Mouse (Mus musculus): ENCODE data around the gene Limd2. TPM values are rescaled to one million over a fixed set of nuclear protein-coding genes. Genes with fewer than 3 reads are reported as not detected.

Limd2 gene
- polyA plus RNA-seq, 1 experiment from 2014 or later = 34.6 TPM

DNA sequence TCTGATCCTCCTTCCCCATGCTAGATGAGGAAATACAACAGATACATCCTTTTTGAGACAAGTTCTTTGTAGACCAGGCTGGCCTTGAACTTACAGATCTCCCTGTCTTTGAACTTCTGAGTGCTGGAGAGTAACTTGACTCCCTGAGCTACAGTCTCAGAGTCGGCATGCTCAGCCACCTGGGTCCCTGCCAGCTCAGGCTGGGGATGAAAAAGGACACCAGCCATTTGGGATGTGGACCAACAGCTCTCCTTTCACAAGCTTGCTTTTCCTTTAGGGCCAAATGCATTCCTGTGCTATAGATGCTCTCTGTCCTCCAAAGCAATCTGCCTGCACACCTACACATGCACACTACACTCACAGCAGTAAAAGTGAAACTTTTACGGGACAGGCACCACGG is 14.4 kb upstream of the Limd2 start:
- H3K4me2 ChIP-seq (replicated peaks; ENCODE audit: low read depth) = no peak overlapping the region
- WGBS = 37% methylated on average over 3 of the region's 3 CpGs
- no peak overlapping the region for H3K9ac ChIP-seq (ENCODE audit: low read depth, low read length)
- no peaks in the 10 kb centered on the region for H3K4me1 ChIP-seq (replicated peaks; ENCODE audit: control insufficient read depth, insufficient read depth, low read length)
- ATAC-seq = no peak
- H3K9me3 ChIP-seq (ENCODE audit: control insufficient read depth) = no peaks in the 10 kb centered on the region
- no peak for TF ChIP-seq CTCF (IDR thresholded peaks at IDR 0.05; ENCODE audit: low read depth)
- H3K27ac ChIP-seq (ENCODE audit: low read depth, low read length) = no peak overlapping the region
- 0 out of 2 replicates have a peak, but pooled peaks cover 4% of the 10 kb centered on the region for H3K36me3 ChIP-seq (ENCODE audit: control insufficient read depth, insufficient read depth)
- no peaks in the 10 kb centered on the region for H3K27me3 ChIP-seq (replicated peaks; ENCODE audit: control insufficient read depth, insufficient read depth, low read length)
- H3K4me3 ChIP-seq (ENCODE audit: low read depth, low read length) = no peak overlapping the region

DNA sequence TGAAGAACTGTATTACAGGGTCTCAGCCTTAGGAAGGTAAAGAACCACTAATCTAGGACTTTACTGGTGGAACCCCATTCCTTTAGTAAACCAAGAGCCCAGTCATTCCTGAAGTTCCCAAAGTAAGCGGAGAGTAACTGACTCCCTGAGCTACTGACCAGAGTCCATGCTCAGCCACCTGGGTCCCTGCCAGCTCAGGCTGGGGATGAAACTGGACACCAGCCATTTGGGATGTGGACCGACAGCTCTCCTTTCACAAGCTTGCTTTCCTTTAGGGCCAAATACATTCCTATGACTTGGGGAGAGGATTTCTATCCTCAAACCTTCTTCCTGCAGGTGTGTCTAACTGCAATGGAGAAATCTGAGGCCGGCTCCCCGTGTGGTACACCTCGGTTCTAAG is 13.7 kb upstream of the Limd2 start:
- no peak for TF ChIP-seq CTCF (IDR thresholded peaks at IDR 0.05; ENCODE audit: low read depth)
- 81% methylated on average over 5 of the region's 5 CpGs for WGBS

DNA sequence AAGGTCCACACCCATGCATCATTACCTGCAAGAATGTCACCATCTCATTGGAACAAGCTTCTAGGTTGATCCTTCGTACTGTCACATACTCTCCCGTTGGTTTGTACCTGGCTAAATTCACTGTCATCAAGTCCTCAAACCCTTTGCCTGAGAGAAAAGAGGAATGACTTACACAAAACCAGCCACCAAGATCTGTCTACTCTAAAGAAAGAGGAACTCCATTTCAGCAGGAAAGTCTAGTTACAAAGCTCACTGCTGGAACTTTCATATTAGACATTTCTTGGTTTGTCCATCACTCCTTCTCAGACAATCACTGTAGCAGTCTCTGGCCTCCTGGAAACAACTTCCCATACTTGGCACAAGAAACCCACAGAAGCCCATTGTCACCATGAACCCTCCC is 12.6 kb upstream of the Limd2 start:
- WGBS = 88% methylated on average over 2 of the region's 2 CpGs
- no peak for ATAC-seq
- no peak for TF ChIP-seq CTCF (IDR thresholded peaks at IDR 0.05; ENCODE audit: low read depth)
- Histone ChIP-seq H3K36me3 (ENCODE audit: control insufficient read depth, insufficient read depth) (0 out of 2 replicates have a peak, but pooled peaks cover 4% of the 10 kb centered on the region), H3K9ac (ENCODE audit: low read depth, low read length) (no peak overlapping the region), H3K27me3 (replicated peaks; ENCODE audit: control insufficient read depth, insufficient read depth, low read length) (no peaks in the 10 kb centered on the region), H3K4me1 (replicated peaks; ENCODE audit: control insufficient read depth, insufficient read depth, low read length) (no peaks in the 10 kb centered on the region), H3K9me3 (ENCODE audit: control insufficient read depth) (no peaks in the 10 kb centered on the region), H3K27ac (ENCODE audit: low read depth, low read length) (no peak overlapping the region), H3K4me2 (replicated peaks; ENCODE audit: low read depth) (no peak overlapping the region), H3K4me3 (ENCODE audit: low read depth, low read length) (no peak overlapping the region)

More for the DNA sequence above, 13.7 kb upstream of the Limd2 start:
- no peak overlapping the region for H3K9ac ChIP-seq (ENCODE audit: low read depth, low read length)
- no peak overlapping the region for H3K4me2 ChIP-seq (replicated peaks; ENCODE audit: low read depth)
- no peak overlapping the region for H3K4me3 ChIP-seq (ENCODE audit: low read depth, low read length)
- no peaks in the 10 kb centered on the region for H3K9me3 ChIP-seq (ENCODE audit: control insufficient read depth)
- no peak for ATAC-seq
- no peaks in the 10 kb centered on the region for H3K4me1 ChIP-seq (replicated peaks; ENCODE audit: control insufficient read depth, insufficient read depth, low read length)
- H3K27ac ChIP-seq (ENCODE audit: low read depth, low read length) = no peak overlapping the region
- 0 out of 2 replicates have a peak, but pooled peaks cover 4% of the 10 kb centered on the region for H3K36me3 ChIP-seq (ENCODE audit: control insufficient read depth, insufficient read depth)
- no peaks in the 10 kb centered on the region for H3K27me3 ChIP-seq (replicated peaks; ENCODE audit: control insufficient read depth, insufficient read depth, low read length)

DNA sequence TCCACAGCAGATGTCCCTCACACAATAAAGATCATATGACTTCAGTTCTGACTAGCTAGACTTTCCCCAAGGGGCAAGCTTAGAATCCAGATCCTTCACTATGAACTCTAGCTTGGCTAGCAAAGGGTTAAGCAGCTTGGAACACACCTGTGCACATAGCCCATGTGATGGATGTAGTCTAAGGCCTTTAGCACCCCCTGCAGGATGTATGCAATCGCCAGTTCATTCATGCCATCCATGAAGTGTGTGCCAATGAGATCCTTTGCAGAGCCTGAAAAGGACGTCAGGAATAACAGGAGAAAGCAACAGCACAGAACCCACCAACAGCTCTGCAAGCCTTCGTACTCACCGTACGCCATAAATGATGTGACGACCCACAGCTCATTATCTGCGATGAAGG is 10.1 kb upstream of the Limd2 start:
- no peak; the same call in 1 of the 2 replicates for ATAC-seq
- H3K4me2 ChIP-seq (replicated peaks; ENCODE audit: low read depth) = no peak overlapping the region
- no peak overlapping the region for H3K27ac ChIP-seq (ENCODE audit: low read depth, low read length)
- no peaks in the 10 kb centered on the region for H3K27me3 ChIP-seq (replicated peaks; ENCODE audit: control insufficient read depth, insufficient read depth, low read length)
- no peaks in the 10 kb centered on the region for H3K9me3 ChIP-seq (ENCODE audit: control insufficient read depth)
- H3K9ac ChIP-seq (ENCODE audit: low read depth, low read length) = no peak overlapping the region
- H3K4me1 ChIP-seq (replicated peaks; ENCODE audit: control insufficient read depth, insufficient read depth, low read length) = no peaks in the 10 kb centered on the region
- 73% methylated on average over 7 of the region's 7 CpGs for WGBS
- 0 out of 2 replicates have a peak, but pooled peaks cover 8% of the 10 kb centered on the region for H3K36me3 ChIP-seq (ENCODE audit: control insufficient read depth, insufficient read depth)
- TF ChIP-seq CTCF (IDR thresholded peaks at IDR 0.05; ENCODE audit: low read depth) = peak; percentile 79
- H3K4me3 ChIP-seq (ENCODE audit: low read depth, low read length) = no peak overlapping the region

DNA sequence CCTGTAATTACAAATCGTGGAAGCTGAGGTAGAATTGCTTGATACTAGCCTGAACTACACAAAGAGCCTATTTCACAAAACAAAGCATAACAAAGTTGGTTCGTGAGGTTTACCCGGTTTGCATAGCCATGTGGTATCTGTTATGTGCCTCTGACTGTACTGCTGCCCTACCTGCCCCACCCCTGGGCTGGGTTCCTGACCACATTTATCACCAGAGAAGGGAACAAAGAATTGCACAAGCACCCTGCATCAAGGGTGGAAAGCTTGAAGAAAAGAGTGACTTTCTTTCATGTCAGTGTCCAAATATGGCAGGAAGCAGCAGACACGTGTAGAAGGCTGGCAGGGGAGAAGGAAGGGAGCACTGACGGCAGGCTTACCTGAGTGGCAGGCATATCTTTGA is 6.8 kb upstream of the Limd2 start:
- H3K9ac ChIP-seq (ENCODE audit: low read depth, low read length) = no peak overlapping the region
- no peak overlapping the region for H3K27ac ChIP-seq (ENCODE audit: low read depth, low read length)
- H3K4me2 ChIP-seq (replicated peaks; ENCODE audit: low read depth) = no peak overlapping the region
- no peaks in the 10 kb centered on the region for H3K9me3 ChIP-seq (ENCODE audit: control insufficient read depth)
- 37% methylated on average over 5 of the region's 5 CpGs for WGBS
- peaks cover 22% of the 10 kb centered on the region; the same call in 1 of the 2 replicates for H3K36me3 ChIP-seq (ENCODE audit: control insufficient read depth, insufficient read depth)
- TF ChIP-seq CTCF (IDR thresholded peaks at IDR 0.05; ENCODE audit: low read depth) = no peak
- H3K27me3 ChIP-seq (replicated peaks; ENCODE audit: control insufficient read depth, insufficient read depth, low read length) = no peaks in the 10 kb centered on the region
- no peak overlapping the region for H3K4me3 ChIP-seq (ENCODE audit: low read depth, low read length)
- H3K4me1 ChIP-seq (replicated peaks; ENCODE audit: control insufficient read depth, insufficient read depth, low read length) = no peaks in the 10 kb centered on the region
- ATAC-seq = peak; percentile 65

DNA sequence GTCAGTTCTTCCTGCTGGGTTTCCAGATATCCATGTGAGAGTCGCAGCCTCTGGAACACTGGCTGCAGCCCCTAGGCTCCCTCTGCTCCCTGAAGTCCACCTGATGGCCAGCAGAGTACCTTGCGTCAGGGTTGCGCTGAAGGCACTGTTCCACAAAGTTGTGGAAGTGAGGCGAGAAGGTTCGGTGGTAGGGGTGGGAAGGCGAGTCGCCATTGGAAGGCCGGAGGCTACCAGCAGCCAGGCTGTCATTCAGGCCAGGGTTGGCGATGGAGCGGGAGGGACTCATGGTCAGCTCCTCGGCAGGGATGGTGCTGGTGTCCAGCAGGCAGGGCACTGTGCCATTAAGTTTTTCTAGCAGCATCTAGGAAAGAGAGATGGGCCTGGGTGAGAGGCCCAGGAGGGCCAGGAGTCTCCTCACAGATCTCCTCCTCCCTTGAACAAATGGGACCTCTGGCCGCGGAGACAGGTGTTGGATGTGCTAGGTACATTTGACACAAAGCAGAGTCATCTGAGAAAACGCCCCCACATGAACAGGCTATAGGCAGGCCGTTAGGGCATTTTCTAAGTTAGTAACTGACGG is 4.0 kb upstream of the Limd2 start:
- no peak overlapping the region for H3K4me3 ChIP-seq (ENCODE audit: low read depth, low read length)
- H3K36me3 ChIP-seq (ENCODE audit: control insufficient read depth, insufficient read depth) = peaks cover 18% of the 10 kb centered on the region; the same call in 1 of the 2 replicates
- H3K4me1 ChIP-seq (replicated peaks; ENCODE audit: control insufficient read depth, insufficient read depth, low read length) = no peaks in the 10 kb centered on the region
- no peak for TF ChIP-seq CTCF (IDR thresholded peaks at IDR 0.05; ENCODE audit: low read depth)
- ATAC-seq = no peak
- no peak overlapping the region for H3K9ac ChIP-seq (ENCODE audit: low read depth, low read length)
- no peaks in the 10 kb centered on the region for H3K9me3 ChIP-seq (ENCODE audit: control insufficient read depth)
- no peaks in the 10 kb centered on the region for H3K27me3 ChIP-seq (replicated peaks; ENCODE audit: control insufficient read depth, insufficient read depth, low read length)
- 89% methylated on average over 16 of the region's 16 CpGs for WGBS
- no peak overlapping the region for H3K27ac ChIP-seq (ENCODE audit: low read depth, low read length)
- H3K4me2 ChIP-seq (replicated peaks; ENCODE audit: low read depth) = no peak overlapping the region
